Mouse (Mus musculus): Measurements from ENCODE around the gene Calhm3. TPM values are rescaled to one million over a fixed set of nuclear protein-coding genes. Genes with fewer than 3 reads are reported as not detected.
"Not testable (repeated sequence)": the region's sequence is repeated elsewhere in the genome, so short reads cannot be mapped to it uniquely, and the experiment has no call there.

Gene Calhm3
- polyA plus RNA-seq, 1 experiment = not detected

DNA sequence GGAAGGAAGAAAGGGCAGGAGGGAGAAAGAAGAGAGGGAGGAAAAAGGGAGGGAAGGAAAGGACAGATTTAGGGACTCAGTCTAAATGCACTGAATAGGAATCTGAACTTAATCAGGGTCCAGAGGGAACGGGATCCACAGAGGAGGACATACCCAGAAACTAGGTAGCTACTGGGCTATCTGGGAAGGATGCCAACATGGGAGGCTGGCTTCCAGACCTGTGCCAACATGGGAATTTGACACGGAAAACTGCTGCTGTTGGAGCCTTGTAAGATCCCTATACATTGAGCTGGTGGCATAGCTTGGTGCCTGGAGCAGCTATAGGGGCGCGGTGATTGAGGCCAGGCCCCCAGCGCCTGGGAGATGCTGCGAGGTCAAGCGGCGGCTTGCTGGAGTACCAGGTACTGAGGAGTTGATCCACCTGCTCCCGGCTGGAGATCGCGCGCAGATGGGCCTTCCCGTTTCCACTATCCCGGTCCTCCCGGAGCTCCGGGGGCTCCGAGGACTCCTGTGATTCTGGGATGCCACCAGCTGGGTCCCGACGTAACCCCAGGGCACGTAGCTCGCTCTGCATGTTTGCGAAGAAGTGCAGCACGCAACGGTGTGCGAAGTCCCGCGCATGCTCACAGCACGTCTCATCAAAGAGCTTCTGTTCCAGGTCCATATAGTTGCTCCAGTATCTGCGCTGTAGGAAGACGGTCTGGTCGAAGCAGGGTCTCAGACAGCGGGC is 6.1 kb downstream of the Calhm3 start:
- TF ChIP-seq CTCF (IDR thresholded peaks at IDR 0.05; ENCODE audit: insufficient read depth, low read length) (no peak), POLR2A (IDR thresholded peaks at IDR 0.05; ENCODE audit: borderline replicate concordance, extremely low read depth, low read depth, low read length) (no peak)
- DNase-seq = no peak
- H3K4me1 ChIP-seq (ENCODE audit: control insufficient read depth, insufficient read depth, low read length) = no peaks in the 10 kb centered on the region
- 20% methylated on average over 32 of the region's 32 CpGs for WGBS
- no peak overlapping the region for H3K4me3 ChIP-seq (replicated peaks; ENCODE audit: extremely low read depth, low read depth, low read length)

DNA sequence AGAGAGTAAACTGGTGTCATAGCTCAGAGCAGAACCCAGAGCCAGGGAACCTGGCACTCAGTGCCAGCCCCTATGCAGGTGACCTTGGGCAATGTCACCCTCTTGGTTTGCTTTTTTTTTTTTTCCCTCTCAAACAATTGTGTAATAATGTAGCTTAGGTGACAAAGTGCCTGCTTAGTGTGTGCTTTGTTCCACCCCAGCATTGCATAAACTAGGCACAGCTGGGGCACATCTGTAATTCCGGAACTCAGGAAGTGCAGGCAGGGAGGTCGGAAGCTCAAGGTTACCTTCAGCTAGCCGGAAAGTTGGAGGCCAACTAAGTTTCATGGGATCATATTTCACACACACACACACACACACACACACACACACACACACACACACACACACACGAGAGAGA is 7.7 kb downstream of the Calhm3 start:
- DNase-seq = no peak
- WGBS = 28% methylated on average over 4 of the region's 4 CpGs
- no peak for TF ChIP-seq POLR2A (IDR thresholded peaks at IDR 0.05; ENCODE audit: borderline replicate concordance, extremely low read depth, low read depth, low read length)
- TF ChIP-seq CTCF (IDR thresholded peaks at IDR 0.05; ENCODE audit: insufficient read depth, low read length) = no peak
- Histone ChIP-seq H3K4me3 (replicated peaks; ENCODE audit: extremely low read depth, low read depth, low read length) (no peak overlapping the region), H3K4me1 (ENCODE audit: control insufficient read depth, insufficient read depth, low read length) (no peaks in the 10 kb centered on the region)

DNA sequence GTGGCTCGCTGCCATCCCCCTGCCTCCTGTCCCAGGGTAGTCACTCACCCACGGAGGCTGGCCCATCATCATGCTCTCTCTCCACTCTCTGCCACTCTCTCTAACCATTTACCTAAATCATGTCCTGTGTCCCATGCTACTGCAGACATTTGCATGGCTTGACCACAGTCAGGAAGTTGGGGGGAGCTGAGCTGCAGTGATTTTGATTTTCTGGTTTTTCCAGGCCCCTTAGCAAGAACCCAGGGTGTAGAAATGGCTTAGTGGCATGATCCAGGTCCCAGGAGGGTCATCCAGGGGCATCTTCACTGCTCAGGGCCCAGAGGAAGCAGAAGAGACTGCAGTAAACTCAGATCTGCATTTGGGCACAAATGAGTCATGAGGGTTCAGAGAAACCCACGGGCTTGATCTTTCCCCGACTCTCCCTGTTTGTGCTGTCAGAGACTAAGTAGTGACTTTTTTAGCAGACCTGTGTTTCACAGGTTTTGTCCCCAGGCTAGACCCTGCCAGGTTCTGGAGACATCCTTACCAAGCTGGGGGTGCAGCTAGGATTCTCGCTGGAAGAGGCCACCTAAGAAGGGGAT is 9.2 kb downstream of the Calhm3 start:
- no peak for TF ChIP-seq POLR2A (IDR thresholded peaks at IDR 0.05; ENCODE audit: borderline replicate concordance, extremely low read depth, low read depth, low read length)
- TF ChIP-seq CTCF (IDR thresholded peaks at IDR 0.05; ENCODE audit: insufficient read depth, low read length) = no peak
- Histone ChIP-seq H3K4me3 (replicated peaks; ENCODE audit: extremely low read depth, low read depth, low read length) (no peak overlapping the region), H3K4me1 (ENCODE audit: control insufficient read depth, insufficient read depth, low read length) (no peaks in the 10 kb centered on the region)
- DNase-seq = no peak
- 64% methylated on average over 5 of the region's 5 CpGs for WGBS

DNA sequence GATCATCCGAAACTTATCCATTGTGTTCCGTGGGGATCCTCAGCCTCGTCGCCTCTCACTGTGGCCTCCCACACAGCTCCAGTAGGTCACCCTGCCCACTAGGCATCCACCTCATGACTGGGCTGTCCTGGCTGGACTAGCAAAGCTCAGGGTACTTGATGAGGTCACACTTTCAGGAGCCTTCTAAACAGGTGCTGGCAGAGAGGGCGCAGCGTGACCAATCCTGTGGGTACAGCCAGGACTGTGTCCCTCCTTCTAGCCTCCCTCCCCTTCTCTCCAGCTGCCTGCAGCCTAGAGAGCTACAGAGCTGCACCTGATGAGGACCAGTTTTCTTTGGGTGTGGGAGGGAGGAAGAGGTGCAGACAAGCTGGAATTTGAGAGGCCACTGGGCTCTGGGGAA is 13.4 kb downstream of the Calhm3 start, which contains the start of gene Calhm1:
Gene Calhm1 (minus strand): TSS at position 101 of the 400 bp plus-strand sequence.
- TF ChIP-seq POLR2A (IDR thresholded peaks at IDR 0.05; ENCODE audit: borderline replicate concordance, extremely low read depth, low read depth, low read length) (no peak), CTCF (IDR thresholded peaks at IDR 0.05; ENCODE audit: insufficient read depth, low read length) (no peak)
- DNase-seq = no peak
- no peaks in the 10 kb centered on the region for H3K4me1 ChIP-seq (ENCODE audit: control insufficient read depth, insufficient read depth, low read length)
- WGBS = 90% methylated on average over 6 of the region's 6 CpGs
- H3K4me3 ChIP-seq (replicated peaks; ENCODE audit: extremely low read depth, low read depth, low read length) = no peak within 1 kb of the TSS

DNA sequence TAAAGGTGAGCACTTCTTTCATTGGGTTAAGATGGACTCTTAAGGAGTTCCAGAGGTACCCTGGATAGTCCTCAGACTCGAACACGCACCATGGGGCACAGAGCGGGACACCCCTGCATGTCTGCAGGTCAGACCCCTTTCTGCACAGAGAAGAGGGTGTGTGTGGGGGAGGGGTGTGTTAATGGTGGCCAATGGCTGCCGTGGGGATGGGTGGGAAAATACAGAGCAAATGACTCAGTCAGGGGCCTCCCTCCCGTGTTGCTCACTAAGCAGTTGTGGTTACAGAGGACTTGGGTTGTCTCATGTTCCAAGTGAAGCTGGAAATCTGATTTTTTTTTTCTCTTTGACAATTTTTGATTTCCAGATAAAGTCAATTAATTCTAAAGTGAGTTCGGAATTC is 15.1 kb downstream of the Calhm3 start:
- H3K4me1 ChIP-seq (ENCODE audit: control insufficient read depth, insufficient read depth, low read length) = peaks cover 2% of the 10 kb centered on the region; the same call in 1 of the 2 replicates
- 82% methylated on average over 6 of the region's 6 CpGs for WGBS
- TF ChIP-seq CTCF (IDR thresholded peaks at IDR 0.05; ENCODE audit: insufficient read depth, low read length) (no peak), POLR2A (IDR thresholded peaks at IDR 0.05; ENCODE audit: borderline replicate concordance, extremely low read depth, low read depth, low read length) (no peak)
- no peak for DNase-seq
- no peak overlapping the region for H3K4me3 ChIP-seq (replicated peaks; ENCODE audit: extremely low read depth, low read depth, low read length)

DNA sequence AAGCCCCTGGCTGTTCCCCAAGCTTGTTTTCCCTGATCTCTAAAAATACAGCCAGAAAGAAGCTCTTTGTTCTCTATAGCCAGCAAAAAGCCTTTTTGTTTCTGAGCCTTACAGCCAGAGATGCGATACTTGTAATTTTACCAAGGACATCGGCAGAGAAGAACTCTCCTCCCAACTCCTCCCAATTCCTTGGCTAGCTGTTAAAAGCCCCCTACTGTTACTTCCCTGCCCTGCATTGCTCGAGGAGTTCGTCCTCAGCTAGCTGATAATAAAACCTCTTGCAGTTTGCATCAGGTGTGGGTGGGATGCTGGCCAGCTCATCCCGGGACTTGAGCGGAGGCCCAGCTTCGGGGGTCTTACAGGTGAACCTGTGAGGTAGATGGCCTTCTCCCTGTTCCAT is 18.0 kb downstream of the Calhm3 start:
- H3K4me1 ChIP-seq (ENCODE audit: control insufficient read depth, insufficient read depth, low read length); DNase-seq; H3K4me3 ChIP-seq (replicated peaks; ENCODE audit: extremely low read depth, low read depth, low read length): not testable (repeated sequence)
- WGBS = 56% methylated on average over 7 of the region's 7 CpGs

DNA sequence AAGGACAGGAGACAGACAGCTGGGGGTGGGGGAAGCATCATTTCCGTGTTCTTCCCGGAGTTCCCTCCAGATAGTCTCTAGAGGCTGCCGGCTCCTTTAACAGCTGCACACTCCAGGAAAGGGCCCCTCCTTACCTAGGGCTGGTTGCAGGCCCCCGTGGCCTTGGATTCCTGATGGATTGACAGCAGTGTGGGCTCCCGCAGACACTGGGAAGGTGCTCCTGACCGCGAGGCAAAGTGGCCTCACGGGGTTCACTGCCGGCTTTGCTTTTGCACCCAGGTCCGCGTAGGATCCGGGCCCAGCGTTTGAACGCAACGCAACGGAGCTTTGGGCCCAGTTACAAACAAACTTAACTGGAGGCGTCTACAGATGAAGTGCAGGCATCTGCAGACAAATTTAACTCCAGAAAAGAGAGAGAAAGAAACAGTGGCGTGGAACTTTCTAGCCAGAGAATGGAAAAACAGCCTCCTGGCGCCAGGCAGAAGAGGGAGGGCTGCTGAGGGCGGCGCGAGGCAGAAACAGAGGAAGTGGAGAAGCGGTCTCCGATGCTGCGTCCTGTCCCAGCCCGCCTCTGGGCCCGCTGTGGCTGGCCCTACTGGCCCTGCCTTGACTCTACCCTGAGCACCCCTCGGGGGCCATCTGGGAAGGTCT is 19.7 kb downstream of the Calhm3 start, which contains the start of gene Calhm2:
Gene Calhm2 (minus strand): TSS at position 524 of the 651 bp plus-strand sequence.
- 3% methylated on average over 28 of the region's 28 CpGs for WGBS
- TF ChIP-seq POLR2A (IDR thresholded peaks at IDR 0.05; ENCODE audit: borderline replicate concordance, extremely low read depth, low read depth, low read length) (peak; percentile 60; the same call in 1 of the 2 replicates), CTCF (IDR thresholded peaks at IDR 0.05; ENCODE audit: insufficient read depth, low read length) (no peak)
- DNase-seq = peak; percentile 53
- peak within 1 kb of the TSS; percentile 71 for H3K4me3 ChIP-seq (replicated peaks; ENCODE audit: extremely low read depth, low read depth, low read length)
- peaks cover 9% of the 10 kb centered on the region for H3K4me1 ChIP-seq (ENCODE audit: control insufficient read depth, insufficient read depth, low read length)

DNA sequence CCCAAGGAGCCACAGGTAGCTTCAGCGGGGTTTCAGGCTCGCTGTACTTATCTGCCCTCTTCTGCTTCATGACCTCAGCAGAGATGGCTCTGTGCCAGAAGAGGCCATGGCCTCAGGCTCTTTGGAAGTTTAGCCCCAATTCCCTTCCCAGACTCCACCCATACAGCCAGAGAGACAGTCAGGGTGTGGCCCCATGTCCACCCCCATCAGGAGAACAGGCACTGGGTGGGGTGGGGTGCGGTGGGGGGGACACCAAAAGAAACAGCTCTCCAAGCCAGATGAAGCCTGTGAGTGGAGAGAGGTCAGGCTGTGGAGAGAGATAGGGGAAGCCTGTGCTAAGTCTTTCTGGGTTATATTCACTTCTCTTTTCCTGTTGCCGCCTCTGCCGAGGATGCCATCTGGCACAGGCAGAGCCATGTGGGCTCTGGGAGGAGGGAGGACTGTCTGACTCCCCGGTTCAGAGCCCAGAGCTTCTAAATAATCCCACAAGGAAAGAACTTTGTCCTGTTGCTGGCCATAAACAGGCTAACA is 20.4 kb downstream of the Calhm3 start:
- Histone ChIP-seq H3K4me3 (replicated peaks; ENCODE audit: extremely low read depth, low read depth, low read length) (peak overlapping the region; percentile 71), H3K4me1 (ENCODE audit: control insufficient read depth, insufficient read depth, low read length) (peaks cover 9% of the 10 kb centered on the region)
- no peak; the same call in 1 of the 2 replicates for TF ChIP-seq POLR2A (IDR thresholded peaks at IDR 0.05; ENCODE audit: borderline replicate concordance, extremely low read depth, low read depth, low read length)
- no peak for TF ChIP-seq CTCF (IDR thresholded peaks at IDR 0.05; ENCODE audit: insufficient read depth, low read length)
- 13% methylated on average over 6 of the region's 6 CpGs for WGBS
- DNase-seq = peak; percentile 39

DNA sequence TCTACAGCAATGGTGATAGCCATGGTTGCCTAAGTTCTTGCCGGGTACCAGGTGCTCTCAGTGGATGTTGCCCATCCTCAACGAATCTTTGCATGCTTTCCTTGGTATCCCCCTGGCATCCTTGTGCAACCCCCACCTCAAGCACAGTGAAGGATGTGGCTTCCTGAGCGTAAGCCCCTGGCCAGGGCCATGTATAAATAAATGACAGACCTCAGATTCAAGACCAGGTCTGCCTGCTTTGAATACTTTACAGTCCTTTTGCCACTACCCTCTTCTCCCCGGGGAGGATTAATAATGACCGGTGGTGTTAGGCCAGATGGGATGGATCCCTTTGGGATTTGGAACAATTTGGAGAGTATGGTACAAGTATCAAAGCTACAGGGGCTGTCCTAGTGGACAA is 21.4 kb downstream of the Calhm3 start:
- TF ChIP-seq CTCF (IDR thresholded peaks at IDR 0.05; ENCODE audit: insufficient read depth, low read length) (no peak), POLR2A (IDR thresholded peaks at IDR 0.05; ENCODE audit: borderline replicate concordance, extremely low read depth, low read depth, low read length) (no peak)
- Histone ChIP-seq H3K4me1 (ENCODE audit: control insufficient read depth, insufficient read depth, low read length) (peaks cover 9% of the 10 kb centered on the region), H3K4me3 (replicated peaks; ENCODE audit: extremely low read depth, low read depth, low read length) (no peak overlapping the region)
- 86% methylated on average over 5 of the region's 5 CpGs for WGBS
- DNase-seq = no peak

All from lung, adult 2 months (tissue).